Mouse (Mus musculus): ENCODE data around the gene Rbck1. TPM values are rescaled to one million over a fixed set of nuclear protein-coding genes. Genes with fewer than 3 reads are reported as not detected.

The Rbck1 gene
- polyA plus RNA-seq, 1 experiment from 2014 or later, result 96.6 TPM

GRCm38 (mm10) chr2:152322198-152322597, 10.3 kb downstream of the Rbck1 start:
- Histone ChIP-seq H3K27me3 (no peaks in the 10 kb centered on the region), H3K4me1 (no peaks in the 10 kb centered on the region), H3K9me3 (no peaks in the 10 kb centered on the region), H3K27ac (replicated peaks) (no peak overlapping the region), H3K36me3 (peaks cover 96% of the 10 kb centered on the region), H3K4me3 (no peak overlapping the region), H3K4me2 (replicated peaks) (no peak overlapping the region), H3K9ac (replicated peaks) (no peak overlapping the region)
- WGBS, result 89% methylated on average over 6 of the region's 6 CpGs
- no peak for ATAC-seq (ENCODE audit: low FRiP score, low read depth)

DNA sequence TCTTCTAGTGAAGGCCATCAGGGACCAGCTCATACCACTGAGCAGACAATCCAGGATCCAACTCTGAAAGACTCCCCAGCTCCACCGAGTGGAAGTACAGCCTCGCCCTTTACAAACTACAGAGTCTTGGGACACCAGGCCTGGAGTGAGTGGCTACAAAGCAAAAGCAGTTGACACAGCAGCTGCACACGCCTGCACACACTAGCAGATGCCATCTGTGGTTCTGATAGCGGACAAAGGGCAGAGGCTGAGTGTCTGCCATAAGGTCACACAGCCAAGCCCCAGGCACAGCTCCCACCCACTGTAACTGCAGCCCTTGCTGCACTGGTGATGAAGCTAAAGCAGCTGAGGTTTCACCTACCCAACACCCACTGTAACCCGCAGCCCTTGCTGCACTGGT, 10.9 kb downstream of the Rbck1 start:
- Histone ChIP-seq H3K27me3 (no peaks in the 10 kb centered on the region), H3K9me3 (no peaks in the 10 kb centered on the region), H3K27ac (replicated peaks) (no peak overlapping the region), H3K4me2 (replicated peaks) (no peak overlapping the region), H3K36me3 (peaks cover 95% of the 10 kb centered on the region), H3K9ac (replicated peaks) (no peak overlapping the region), H3K4me3 (no peak overlapping the region), H3K4me1 (no peaks in the 10 kb centered on the region)
- no peak for ATAC-seq (ENCODE audit: low FRiP score, low read depth)
- WGBS, result 92% methylated on average over 5 of the region's 5 CpGs

DNA sequence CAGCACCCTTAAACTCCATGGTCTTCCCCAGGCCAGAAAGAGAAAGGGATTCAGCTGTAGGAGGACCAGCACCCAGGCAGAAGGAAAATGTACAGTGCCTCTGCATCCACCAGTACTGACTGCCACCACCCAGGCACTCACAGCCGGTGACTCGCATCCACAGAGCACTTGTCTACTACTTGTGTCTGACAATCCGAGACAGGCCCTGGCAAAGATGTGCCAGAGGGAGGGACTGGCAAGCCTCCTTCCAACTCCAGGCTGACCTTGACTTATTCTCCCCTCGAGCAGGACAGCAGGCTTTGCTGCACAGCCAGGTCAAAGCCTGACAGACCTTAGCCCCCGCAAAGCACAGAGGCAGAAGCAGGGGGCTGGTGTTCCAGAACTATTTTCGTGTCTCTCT, 15.4 kb downstream of the Rbck1 start:
- no peak overlapping the region for H3K27ac ChIP-seq (replicated peaks)
- H3K9ac ChIP-seq (replicated peaks), result no peak overlapping the region
- no peaks in the 10 kb centered on the region for H3K27me3 ChIP-seq
- H3K4me2 ChIP-seq (replicated peaks), result no peak overlapping the region
- no peaks in the 10 kb centered on the region for H3K4me1 ChIP-seq
- no peak for ATAC-seq (ENCODE audit: low FRiP score, low read depth)
- WGBS, result 89% methylated on average over 6 of the region's 6 CpGs
- H3K36me3 ChIP-seq, result peaks cover 91% of the 10 kb centered on the region
- H3K9me3 ChIP-seq, result no peaks in the 10 kb centered on the region
- H3K4me3 ChIP-seq, result no peak overlapping the region

- Histone ChIP-seq H3K27ac (replicated peaks) (no peak overlapping the region), H3K36me3 (peaks cover 93% of the 10 kb centered on the region), H3K4me1 (no peaks in the 10 kb centered on the region), H3K9ac (replicated peaks) (no peak overlapping the region), H3K4me3 (no peak overlapping the region), H3K27me3 (no peaks in the 10 kb centered on the region), H3K9me3 (no peaks in the 10 kb centered on the region), H3K4me2 (replicated peaks) (no peak overlapping the region)
- WGBS, result 90% methylated on average over 6 of the region's 6 CpGs
- ATAC-seq (ENCODE audit: low FRiP score, low read depth), result no peak
Observed at GRCm38 (mm10) chr2:152313926-152314325, 18.5 kb downstream of the Rbck1 start.

DNA sequence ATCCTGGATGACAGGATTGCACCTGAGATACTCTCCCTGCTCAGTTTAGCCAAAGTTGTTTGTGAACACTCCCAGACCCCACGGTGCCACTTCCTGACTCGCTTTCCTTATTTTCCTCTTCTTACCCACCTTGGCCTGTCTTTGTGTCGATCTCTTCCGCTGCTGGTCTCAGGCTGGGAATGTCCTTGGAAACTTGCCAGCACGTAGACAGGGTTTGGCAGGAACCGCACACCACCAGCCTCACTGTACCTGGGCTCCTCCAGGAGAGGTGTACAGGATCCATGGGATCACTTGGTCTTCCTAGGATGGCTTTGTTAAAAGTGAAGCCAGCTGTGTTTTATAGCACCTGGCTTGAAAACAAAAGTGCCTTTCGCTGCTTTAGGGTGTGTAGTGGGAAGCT, 19.5 kb downstream of the Rbck1 start:
- Histone ChIP-seq H3K9me3 (no peaks in the 10 kb centered on the region), H3K4me3 (no peak overlapping the region), H3K9ac (replicated peaks) (no peak overlapping the region), H3K36me3 (peaks cover 94% of the 10 kb centered on the region), H3K4me2 (replicated peaks) (no peak overlapping the region), H3K27me3 (no peaks in the 10 kb centered on the region), H3K27ac (replicated peaks) (no peak overlapping the region), H3K4me1 (no peaks in the 10 kb centered on the region)
- 90% methylated on average over 7 of the region's 7 CpGs for WGBS
- no peak for ATAC-seq (ENCODE audit: low FRiP score, low read depth)

DNA sequence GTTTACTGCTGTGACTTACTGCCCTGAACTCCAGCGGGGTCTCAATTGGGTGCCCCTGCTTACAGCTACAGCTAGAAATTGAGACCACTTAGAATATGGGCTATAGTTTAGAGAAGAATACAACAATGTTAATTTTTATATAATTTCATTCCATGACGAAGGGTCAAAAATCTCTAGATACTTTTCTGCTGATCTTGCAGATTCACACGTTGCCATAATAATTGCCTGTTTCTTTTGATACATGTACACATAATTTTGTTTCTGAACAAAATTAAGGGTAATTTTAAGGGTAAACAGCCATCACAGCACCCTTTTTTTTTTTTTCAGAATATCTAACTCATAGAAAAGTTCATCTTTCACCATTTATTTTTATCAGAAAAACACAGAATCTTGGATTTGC, 25.3 kb downstream of the Rbck1 start:
- Histone ChIP-seq H3K9ac (replicated peaks) (no peak overlapping the region), H3K4me3 (no peak overlapping the region), H3K4me1 (no peaks in the 10 kb centered on the region), H3K27me3 (no peaks in the 10 kb centered on the region), H3K27ac (replicated peaks) (no peak overlapping the region), H3K4me2 (replicated peaks) (no peak overlapping the region), H3K9me3 (no peaks in the 10 kb centered on the region), H3K36me3 (peaks cover 89% of the 10 kb centered on the region)
- ATAC-seq (ENCODE audit: low FRiP score, low read depth), result no peak
- 92% methylated on average over 3 of the region's 3 CpGs for WGBS

DNA sequence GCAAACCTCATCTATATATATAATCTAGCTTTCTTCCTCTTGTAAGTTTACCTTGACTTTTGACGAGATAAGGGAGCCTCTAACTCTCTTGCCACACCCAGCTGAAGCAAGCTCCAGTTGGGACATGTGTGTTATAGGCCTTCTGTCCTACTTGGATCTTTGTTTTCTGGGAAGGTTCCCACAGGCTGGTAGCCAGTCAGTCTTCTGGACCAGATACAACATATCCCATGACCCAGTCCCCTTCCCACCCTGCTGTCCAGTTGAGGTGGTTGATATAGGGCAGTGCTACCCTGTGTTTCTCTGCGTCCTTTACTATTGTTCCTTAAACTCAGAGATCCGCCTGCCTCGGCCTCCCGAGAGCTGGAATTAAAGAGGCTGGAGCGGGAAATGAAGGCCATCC, 27.0 kb downstream of the Rbck1 start:
- H3K36me3 ChIP-seq, result peaks cover 78% of the 10 kb centered on the region
- 92% methylated on average over 6 of the region's 6 CpGs for WGBS

GRCm38 (mm10) chr2:152303781-152304180, 28.7 kb downstream of the Rbck1 start:
- Histone ChIP-seq H3K4me1 (no peaks in the 10 kb centered on the region), H3K4me2 (replicated peaks) (no peak overlapping the region), H3K27ac (replicated peaks) (no peak overlapping the region), H3K4me3 (no peak overlapping the region), H3K9ac (replicated peaks) (no peak overlapping the region), H3K36me3 (peaks cover 61% of the 10 kb centered on the region), H3K9me3 (no peaks in the 10 kb centered on the region), H3K27me3 (no peaks in the 10 kb centered on the region)
- 78% methylated on average over 5 of the region's 5 CpGs for WGBS
- no peak for ATAC-seq (ENCODE audit: low FRiP score, low read depth)

More for the DNA sequence above, 27.0 kb downstream of the Rbck1 start:
- no peaks in the 10 kb centered on the region for H3K27me3 ChIP-seq
- H3K9ac ChIP-seq (replicated peaks), result no peak overlapping the region
- H3K4me3 ChIP-seq, result no peak overlapping the region
- ATAC-seq (ENCODE audit: low FRiP score, low read depth), result no peak
- H3K4me2 ChIP-seq (replicated peaks), result no peak overlapping the region
- no peak overlapping the region for H3K27ac ChIP-seq (replicated peaks)
- no peaks in the 10 kb centered on the region for H3K9me3 ChIP-seq
- H3K4me1 ChIP-seq, result no peaks in the 10 kb centered on the region

DNA sequence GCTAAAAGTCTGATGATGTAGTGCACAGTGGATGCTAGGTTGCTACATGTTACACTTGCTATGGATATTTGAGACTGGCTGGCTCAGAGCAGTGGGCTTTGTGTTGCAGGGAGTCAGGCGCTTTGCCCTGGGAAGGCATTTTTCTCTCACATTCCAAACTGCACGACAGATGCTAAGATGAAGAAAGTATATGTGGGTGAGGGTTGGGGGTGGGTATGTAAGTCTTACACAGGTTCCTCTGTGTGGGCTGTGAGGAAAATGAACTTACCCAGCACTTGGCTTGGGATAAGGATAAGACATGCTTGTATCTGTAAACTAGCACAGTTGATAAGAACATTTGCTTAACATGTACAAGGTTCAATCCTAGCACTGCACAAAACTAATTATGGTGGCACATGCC, 29.6 kb downstream of the Rbck1 start:
- no peak for ATAC-seq (ENCODE audit: low FRiP score, low read depth)
- WGBS, result 88% methylated on average over 2 of the region's 2 CpGs
- H3K9me3 ChIP-seq, result no peaks in the 10 kb centered on the region

GRCm38 (mm10) chr2:152294541-152294940, 37.9 kb downstream of the Rbck1 start:
- Histone ChIP-seq H3K4me3 (peak overlapping the region; percentile 97), H3K27me3 (no peaks in the 10 kb centered on the region), H3K27ac (replicated peaks) (no peak overlapping the region), H3K4me2 (replicated peaks) (peak overlapping the region; percentile 86), H3K4me1 (peaks cover 20% of the 10 kb centered on the region), H3K36me3 (0 out of 2 replicates have a peak, but pooled peaks cover 5% of the 10 kb centered on the region), H3K9ac (replicated peaks) (peak overlapping the region; percentile 95), H3K9me3 (no peaks in the 10 kb centered on the region)
- no peak for ATAC-seq (ENCODE audit: low FRiP score, low read depth)
- 44% methylated on average over 5 of the region's 5 CpGs for WGBS

More for the DNA sequence above, 29.6 kb downstream of the Rbck1 start:
- Histone ChIP-seq H3K4me1 (no peaks in the 10 kb centered on the region), H3K27me3 (no peaks in the 10 kb centered on the region), H3K27ac (replicated peaks) (no peak overlapping the region), H3K36me3 (peaks cover 51% of the 10 kb centered on the region), H3K4me2 (replicated peaks) (no peak overlapping the region), H3K4me3 (no peak overlapping the region), H3K9ac (replicated peaks) (no peak overlapping the region)

DNA sequence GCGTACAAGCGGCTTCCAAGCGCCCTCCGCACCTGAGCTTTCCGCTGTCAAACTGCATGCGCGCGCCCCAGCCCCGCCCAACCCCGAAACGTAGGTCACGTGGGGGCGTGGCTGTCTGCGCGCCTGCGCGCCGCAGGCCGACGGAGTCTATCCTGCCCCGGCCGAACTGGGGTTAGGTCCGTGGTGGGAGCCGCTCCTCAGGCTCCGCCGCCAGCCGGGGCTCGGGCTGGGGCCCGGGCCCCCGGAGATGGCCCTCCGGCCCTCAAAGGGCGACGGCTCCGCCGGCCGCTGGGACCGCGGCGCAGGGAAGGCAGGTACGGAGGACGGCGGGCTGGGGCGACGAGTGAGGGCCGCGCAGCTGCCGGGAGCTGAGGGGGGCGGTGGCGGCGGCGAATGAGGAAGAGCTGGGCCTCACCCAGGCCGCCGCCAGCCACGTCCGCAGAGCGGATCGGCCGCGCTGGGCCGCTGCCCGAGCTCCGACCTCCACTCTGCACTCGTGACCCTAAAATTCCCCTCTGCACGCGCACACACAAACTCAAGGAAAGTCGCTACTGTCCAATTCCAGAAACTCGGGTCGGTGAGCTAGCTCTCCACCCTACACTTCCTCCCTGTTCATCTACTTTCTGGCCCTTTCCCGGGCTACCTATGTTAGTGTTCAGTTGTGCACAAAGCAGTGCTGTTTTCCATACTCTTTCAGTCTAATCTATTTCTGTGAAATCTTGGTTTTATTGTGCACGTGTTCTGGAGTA, 38.6 kb downstream of the Rbck1 start, which contains the start of gene Tbc1d20:
TSS of gene Tbc1d20 (plus strand) at position 102 of the 749 bp plus-strand sequence.
- Histone ChIP-seq H3K36me3 (0 out of 2 replicates have a peak, but pooled peaks cover 5% of the 10 kb centered on the region), H3K4me1 (peaks cover 20% of the 10 kb centered on the region), H3K27me3 (no peaks in the 10 kb centered on the region), H3K4me3 (peak within 1 kb of the TSS; percentile 97), H3K27ac (replicated peaks) (peak within 1 kb of the TSS; percentile 87), H3K9me3 (no peaks in the 10 kb centered on the region), H3K9ac (replicated peaks) (peak within 1 kb of the TSS; percentile 95), H3K4me2 (replicated peaks) (peak within 1 kb of the TSS; percentile 86)
- ATAC-seq (ENCODE audit: low FRiP score, low read depth), result peak; percentile 99
- under 1% methylated on average over 48 of the region's 70 CpGs for WGBS

DNA sequence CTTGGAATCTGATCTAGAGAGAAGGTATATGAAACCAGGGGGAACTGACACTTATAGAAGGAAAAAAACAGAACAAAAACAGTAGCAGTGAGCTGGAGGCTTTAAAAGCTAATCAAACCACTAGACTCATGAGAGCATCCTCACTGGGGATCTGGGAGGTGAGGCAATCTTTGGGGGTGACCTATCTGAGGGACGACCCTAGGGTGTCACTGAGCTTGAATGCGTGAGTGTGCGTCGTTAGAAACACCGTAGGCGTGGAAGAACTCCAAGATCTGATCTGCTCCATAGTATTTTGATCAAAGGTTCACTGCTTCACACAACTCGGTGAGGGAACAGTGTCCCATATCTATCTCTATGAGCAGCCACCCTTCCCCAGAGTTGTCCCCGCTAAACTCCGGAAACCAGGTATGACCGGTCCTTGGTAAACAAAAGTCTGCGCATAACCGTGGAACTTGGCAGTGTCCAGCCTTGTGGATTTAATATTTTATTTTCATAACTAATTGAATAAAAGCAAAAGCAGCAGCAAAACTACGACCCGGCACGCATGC, 39.2 kb downstream of the Rbck1 start:
- Histone ChIP-seq H3K9ac (replicated peaks) (peak overlapping the region; percentile 95; the same call in 1 of the 2 replicates), H3K36me3 (0 out of 2 replicates have a peak, but pooled peaks cover 5% of the 10 kb centered on the region), H3K4me1 (peaks cover 20% of the 10 kb centered on the region), H3K27me3 (no peaks in the 10 kb centered on the region), H3K4me2 (replicated peaks) (peak overlapping the region; percentile 86), H3K27ac (replicated peaks) (no peak overlapping the region), H3K9me3 (no peaks in the 10 kb centered on the region), H3K4me3 (peak overlapping the region; percentile 97)
- 2% methylated on average over 15 of the region's 15 CpGs for WGBS
- ATAC-seq (ENCODE audit: low FRiP score, low read depth), result peak; percentile 77

Data from midbrain, embryonic 12.5 days (tissue).